Mouse (Mus musculus): ENCODE data around the gene Spaar. TPM values are rescaled to one million over a fixed set of nuclear protein-coding genes. Genes with fewer than 3 reads are reported as not detected.

The Spaar gene
- polyA plus RNA-seq, 1 experiment: 0.02 TPM

- Histone ChIP-seq H3K4me3 (no peak overlapping the region), H3K79me2 (ENCODE audit: control insufficient read depth, insufficient read depth) (no peaks in the 10 kb centered on the region), H3K36me3 (ENCODE audit: control insufficient read depth, insufficient read depth) (no peaks in the 10 kb centered on the region), H3K4me2 (ENCODE audit: low read depth) (no peak overlapping the region), H3ac (ENCODE audit: control insufficient read depth, insufficient read length) (no peak overlapping the region), H3K27me3 (ENCODE audit: control insufficient read depth, insufficient read depth, insufficient read length) (peaks cover 6% of the 10 kb centered on the region)
- no peak for TF ChIP-seq SRF (IDR thresholded peaks at IDR 0.05; ENCODE audit: control insufficient read depth, insufficient read length, low read depth)
- no peak for TF ChIP-seq TCF12 (IDR thresholded peaks at IDR 0.05; ENCODE audit: insufficient read depth, poor library complexity, severe bottlenecking)
- TF ChIP-seq CEBPB (IDR thresholded peaks at IDR 0.05; ENCODE audit: insufficient read depth, poor library complexity, severe bottlenecking): no peak
- TF ChIP-seq POLR2A (IDR thresholded peaks at IDR 0.05; ENCODE audit: insufficient read length, low read depth): no peak
- TF ChIP-seq POLR2AphosphoS2 (IDR thresholded peaks at IDR 0.05; ENCODE audit: insufficient read length, low read depth): no peak
- no peak for TF ChIP-seq TCF3 (IDR thresholded peaks at IDR 0.05; ENCODE audit: insufficient read length, low read depth)
- no peak for TF ChIP-seq MYOG (IDR thresholded peaks at IDR 0.05; ENCODE audit: control insufficient read depth in 1 of 3, insufficient read depth in 1 of 3, insufficient read length in 2 of 3, low read depth in 2 of 3)
- no peak for TF ChIP-seq MAX (IDR thresholded peaks at IDR 0.05; ENCODE audit: low read depth)
- TF ChIP-seq MYOD1 (IDR thresholded peaks at IDR 0.05; ENCODE audit: control insufficient read depth in 1 of 3, insufficient read length in 2 of 3, low read depth in 2 of 3): no peak
- no peak for TF ChIP-seq USF1 (IDR thresholded peaks at IDR 0.05; ENCODE audit: low read depth)
- no peak for TF ChIP-seq REST (IDR thresholded peaks at IDR 0.05; ENCODE audit: insufficient read depth, insufficient read length)
- TF ChIP-seq E2F4 (IDR thresholded peaks at IDR 0.05; ENCODE audit: insufficient read depth): no peak
Observed at GRCm38 (mm10) chr4:43695249-43695671, 34.6 kb upstream of the Spaar start.

GRCm38 (mm10) chr4:43696561-43696960 lies 33.3 kb upstream of the Spaar start:
- H3K79me2 ChIP-seq (ENCODE audit: control insufficient read depth, insufficient read depth): no peaks in the 10 kb centered on the region
- no peak for TF ChIP-seq POLR2AphosphoS2 (IDR thresholded peaks at IDR 0.05; ENCODE audit: insufficient read length, low read depth)
- TF ChIP-seq MYOD1 (IDR thresholded peaks at IDR 0.05; ENCODE audit: control insufficient read depth in 1 of 3, insufficient read length in 2 of 3, low read depth in 2 of 3): peak in 1 of 3 experiments; percentile 43
- peak in 1 of 3 experiments; percentile 23 for TF ChIP-seq MYOG (IDR thresholded peaks at IDR 0.05; ENCODE audit: control insufficient read depth in 1 of 3, insufficient read depth in 1 of 3, insufficient read length in 2 of 3, low read depth in 2 of 3)
- no peak for TF ChIP-seq USF1 (IDR thresholded peaks at IDR 0.05; ENCODE audit: low read depth)
- H3K4me3 ChIP-seq: no peak overlapping the region
- peaks cover 8% of the 10 kb centered on the region for H3K27me3 ChIP-seq (ENCODE audit: control insufficient read depth, insufficient read depth, insufficient read length)
- no peak overlapping the region for H3K4me2 ChIP-seq (ENCODE audit: low read depth)
- H3ac ChIP-seq (ENCODE audit: control insufficient read depth, insufficient read length): no peak overlapping the region
- no peaks in the 10 kb centered on the region for H3K36me3 ChIP-seq (ENCODE audit: control insufficient read depth, insufficient read depth)

- Histone ChIP-seq H3K4me3 (no peak within 1 kb of the TSS), H3K79me2 (ENCODE audit: control insufficient read depth, insufficient read depth) (no peaks in the 10 kb centered on the region), H3K4me2 (ENCODE audit: low read depth) (no peak within 1 kb of the TSS), H3ac (ENCODE audit: control insufficient read depth, insufficient read length) (no peak within 1 kb of the TSS), H3K36me3 (ENCODE audit: control insufficient read depth, insufficient read depth) (no peaks in the 10 kb centered on the region), H3K27me3 (ENCODE audit: control insufficient read depth, insufficient read depth, insufficient read length) (peaks cover 37% of the 10 kb centered on the region)
- TF ChIP-seq CEBPB (IDR thresholded peaks at IDR 0.05; ENCODE audit: insufficient read depth, poor library complexity, severe bottlenecking): no peak
- no peak for TF ChIP-seq MAX (IDR thresholded peaks at IDR 0.05; ENCODE audit: low read depth)
- TF ChIP-seq REST (IDR thresholded peaks at IDR 0.05; ENCODE audit: insufficient read depth, insufficient read length): no peak
- TF ChIP-seq TCF12 (IDR thresholded peaks at IDR 0.05; ENCODE audit: insufficient read depth, poor library complexity, severe bottlenecking): no peak
- no peak for TF ChIP-seq POLR2AphosphoS2 (IDR thresholded peaks at IDR 0.05; ENCODE audit: insufficient read length, low read depth)
- TF ChIP-seq SRF (IDR thresholded peaks at IDR 0.05; ENCODE audit: control insufficient read depth, insufficient read length, low read depth): no peak
Observed at GRCm38 (mm10) chr4:43700707-43701106, 29.1 kb upstream of the Spaar start, which contains the start of gene Olfr70. Gene Olfr70, minus strand, starts transcription at chr4:43700807.

DNA sequence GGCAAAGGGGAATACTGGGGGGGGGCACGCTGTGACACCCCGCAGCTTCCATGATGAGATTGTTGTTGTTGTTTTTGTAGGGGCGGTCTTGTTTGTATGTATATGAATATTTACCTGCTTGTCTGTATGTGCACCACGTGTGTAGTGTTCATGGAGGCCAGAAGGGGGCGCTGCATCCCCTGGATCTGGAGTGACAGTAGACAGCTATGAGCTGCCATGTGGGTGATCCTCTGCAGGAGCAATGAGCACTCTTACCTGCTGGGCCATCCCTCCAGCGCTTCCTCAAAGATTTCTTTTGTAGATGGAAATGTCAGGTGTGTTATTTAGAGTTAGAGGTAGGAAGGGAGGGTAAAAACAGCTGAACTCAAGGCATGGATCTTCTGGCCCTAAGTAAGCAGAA lies 26.4 kb upstream of the Spaar start:
- Histone ChIP-seq H3K36me3 (ENCODE audit: control insufficient read depth, insufficient read depth) (no peaks in the 10 kb centered on the region), H3K27me3 (ENCODE audit: control insufficient read depth, insufficient read depth, insufficient read length) (peaks cover 63% of the 10 kb centered on the region), H3ac (ENCODE audit: control insufficient read depth, insufficient read length) (no peak overlapping the region), H3K4me2 (ENCODE audit: low read depth) (no peak overlapping the region), H3K79me2 (ENCODE audit: control insufficient read depth, insufficient read depth) (no peaks in the 10 kb centered on the region), H3K4me3 (no peak overlapping the region)
- TF ChIP-seq SRF (IDR thresholded peaks at IDR 0.05; ENCODE audit: control insufficient read depth, insufficient read length, low read depth) (no peak), MYOD1 (IDR thresholded peaks at IDR 0.05; ENCODE audit: control insufficient read depth in 1 of 3, insufficient read length in 2 of 3, low read depth in 2 of 3) (no peak), MYOG (IDR thresholded peaks at IDR 0.05; ENCODE audit: control insufficient read depth in 1 of 3, insufficient read depth in 1 of 3, insufficient read length in 2 of 3, low read depth in 2 of 3) (no peak), MAX (IDR thresholded peaks at IDR 0.05; ENCODE audit: low read depth) (no peak), E2F4 (IDR thresholded peaks at IDR 0.05; ENCODE audit: insufficient read depth) (no peak), CEBPB (IDR thresholded peaks at IDR 0.05; ENCODE audit: insufficient read depth, poor library complexity, severe bottlenecking) (no peak), POLR2A (IDR thresholded peaks at IDR 0.05; ENCODE audit: insufficient read length, low read depth) (no peak), POLR2AphosphoS2 (IDR thresholded peaks at IDR 0.05; ENCODE audit: insufficient read length, low read depth) (no peak)

GRCm38 (mm10) chr4:43703851-43704250 lies 26.0 kb upstream of the Spaar start:
- Histone ChIP-seq H3K4me3 (no peak overlapping the region), H3K27me3 (ENCODE audit: control insufficient read depth, insufficient read depth, insufficient read length) (peaks cover 67% of the 10 kb centered on the region), H3ac (ENCODE audit: control insufficient read depth, insufficient read length) (no peak overlapping the region), H3K36me3 (ENCODE audit: control insufficient read depth, insufficient read depth) (no peaks in the 10 kb centered on the region), H3K79me2 (ENCODE audit: control insufficient read depth, insufficient read depth) (no peaks in the 10 kb centered on the region), H3K4me2 (ENCODE audit: low read depth) (no peak overlapping the region)
- TF ChIP-seq CEBPB (IDR thresholded peaks at IDR 0.05; ENCODE audit: insufficient read depth, poor library complexity, severe bottlenecking) (no peak), MYOG (IDR thresholded peaks at IDR 0.05; ENCODE audit: control insufficient read depth in 1 of 3, insufficient read depth in 1 of 3, insufficient read length in 2 of 3, low read depth in 2 of 3) (no peak), POLR2AphosphoS2 (IDR thresholded peaks at IDR 0.05; ENCODE audit: insufficient read length, low read depth) (no peak), POLR2A (IDR thresholded peaks at IDR 0.05; ENCODE audit: insufficient read length, low read depth) (no peak), TCF3 (IDR thresholded peaks at IDR 0.05; ENCODE audit: insufficient read length, low read depth) (no peak), MAX (IDR thresholded peaks at IDR 0.05; ENCODE audit: low read depth) (no peak), SRF (IDR thresholded peaks at IDR 0.05; ENCODE audit: control insufficient read depth, insufficient read length, low read depth) (no peak), TCF12 (IDR thresholded peaks at IDR 0.05; ENCODE audit: insufficient read depth, poor library complexity, severe bottlenecking) (no peak), USF1 (IDR thresholded peaks at IDR 0.05; ENCODE audit: low read depth) (no peak), MYOD1 (IDR thresholded peaks at IDR 0.05; ENCODE audit: control insufficient read depth in 1 of 3, insufficient read length in 2 of 3, low read depth in 2 of 3) (no peak), E2F4 (IDR thresholded peaks at IDR 0.05; ENCODE audit: insufficient read depth) (no peak), REST (IDR thresholded peaks at IDR 0.05; ENCODE audit: insufficient read depth, insufficient read length) (no peak)

Data from myocyte (in vitro differentiated cells).